Mouse (Mus musculus): ENCODE data around the gene Padi1.

GRCm38 (mm10) chr4:140872686-140872992 is 27.1 kb upstream of the Padi1 start:
- no peak for TF ChIP-seq CTCF (IDR thresholded peaks at IDR 0.05; ENCODE audit: low read depth, low read length)
- no peak for TF ChIP-seq POLR2A (IDR thresholded peaks at IDR 0.05; ENCODE audit: extremely low read depth, insufficient read depth, low read length)
